Mouse (Mus musculus): ENCODE measurements around the gene Ppp1r12a. TPM values are rescaled to one million over a fixed set of nuclear protein-coding genes. Genes with fewer than 3 reads are reported as not detected.
"Not testable (repeated sequence)": the region's sequence is repeated elsewhere in the genome, so short reads cannot be mapped to it uniquely, and the experiment has no call there.

Gene Ppp1r12a
- polyA plus RNA-seq, 1 experiment from 2014 or later, result 97.7 TPM

GRCm38 (mm10) chr10:108281099-108281498 is 119.1 kb downstream of the Ppp1r12a start:
- H3K27ac ChIP-seq (ENCODE audit: low read length); ATAC-seq (ENCODE audit: low FRiP score, low TSS enrichment); H3K4me1 ChIP-seq (ENCODE audit: insufficient read depth, low read length); H3K4me2 ChIP-seq (replicated peaks; ENCODE audit: low read depth, low read length); H3K9ac ChIP-seq (replicated peaks; ENCODE audit: low read length); H3K27me3 ChIP-seq (ENCODE audit: insufficient read depth, low read length); H3K4me3 ChIP-seq (ENCODE audit: low read length); H3K9me3 ChIP-seq (ENCODE audit: low read length): not testable (repeated sequence)
- peaks cover 14% of the 10 kb centered on the region; the same call in 1 of the 2 replicates for H3K36me3 ChIP-seq (ENCODE audit: insufficient read depth, low read length)
- WGBS, result 100% methylated on average over 2 of the region's 5 CpGs

- 91% methylated on average over 6 of the region's 6 CpGs for WGBS
- Histone ChIP-seq H3K27me3 (ENCODE audit: insufficient read depth, low read length) (no peaks in the 10 kb centered on the region), H3K9me3 (ENCODE audit: low read length) (no peaks in the 10 kb centered on the region), H3K36me3 (ENCODE audit: insufficient read depth, low read length) (peaks cover 14% of the 10 kb centered on the region; the same call in 1 of the 2 replicates), H3K4me2 (replicated peaks; ENCODE audit: low read depth, low read length) (no peak overlapping the region), H3K4me1 (ENCODE audit: insufficient read depth, low read length) (no peaks in the 10 kb centered on the region), H3K4me3 (ENCODE audit: low read length) (no peak overlapping the region), H3K9ac (replicated peaks; ENCODE audit: low read length) (no peak overlapping the region), H3K27ac (ENCODE audit: low read length) (no peak overlapping the region)
- no peak for ATAC-seq (ENCODE audit: low FRiP score, low TSS enrichment)
These were observed 120.4 kb downstream of the Ppp1r12a start for GRCm38 (mm10) chr10:108282351-108282750.

GRCm38 (mm10) chr10:108283418-108283817 is 121.4 kb downstream of the Ppp1r12a start:
- H3K4me2 ChIP-seq (replicated peaks; ENCODE audit: low read depth, low read length), result no peak overlapping the region
- H3K4me3 ChIP-seq (ENCODE audit: low read length), result no peak overlapping the region
- H3K27ac ChIP-seq (ENCODE audit: low read length), result no peak overlapping the region
- no peaks in the 10 kb centered on the region for H3K27me3 ChIP-seq (ENCODE audit: insufficient read depth, low read length)
- ATAC-seq (ENCODE audit: low FRiP score, low TSS enrichment), result peak; percentile 43; the same call in 1 of the 2 replicates
- H3K4me1 ChIP-seq (ENCODE audit: insufficient read depth, low read length), result no peaks in the 10 kb centered on the region
- no peak overlapping the region for H3K9ac ChIP-seq (replicated peaks; ENCODE audit: low read length)
- peaks cover 14% of the 10 kb centered on the region; the same call in 1 of the 2 replicates for H3K36me3 ChIP-seq (ENCODE audit: insufficient read depth, low read length)
- 91% methylated on average over 2 of the region's 2 CpGs for WGBS
- H3K9me3 ChIP-seq (ENCODE audit: low read length), result no peaks in the 10 kb centered on the region

DNA sequence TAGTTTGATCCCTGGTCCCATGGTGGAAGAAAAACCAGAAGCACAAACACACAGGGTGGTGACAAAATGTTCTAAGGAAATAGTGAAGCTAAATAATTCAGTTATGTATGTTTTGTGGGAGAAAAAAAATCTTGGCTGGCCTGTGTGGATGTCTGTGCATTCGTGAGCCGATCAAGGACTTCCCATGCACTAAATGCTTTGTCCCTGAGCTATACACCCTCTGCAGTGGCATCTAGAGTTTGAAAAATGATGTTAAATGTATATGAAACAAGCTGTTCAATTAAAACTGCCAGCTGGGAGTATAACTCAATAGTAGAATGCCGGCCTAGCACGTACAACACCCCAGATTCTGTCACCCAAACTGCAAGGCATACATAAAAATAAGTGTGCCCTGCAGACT is 121.8 kb downstream of the Ppp1r12a start:
- no peak overlapping the region for H3K4me2 ChIP-seq (replicated peaks; ENCODE audit: low read depth, low read length)
- WGBS, result 89% methylated on average over 4 of the region's 4 CpGs
- no peak for ATAC-seq (ENCODE audit: low FRiP score, low TSS enrichment)
- no peak overlapping the region for H3K4me3 ChIP-seq (ENCODE audit: low read length)
- H3K27ac ChIP-seq (ENCODE audit: low read length), result no peak overlapping the region
- H3K9ac ChIP-seq (replicated peaks; ENCODE audit: low read length), result no peak overlapping the region
- H3K4me1 ChIP-seq (ENCODE audit: insufficient read depth, low read length), result no peaks in the 10 kb centered on the region
- no peaks in the 10 kb centered on the region for H3K27me3 ChIP-seq (ENCODE audit: insufficient read depth, low read length)
- peaks cover 13% of the 10 kb centered on the region; the same call in 1 of the 2 replicates for H3K36me3 ChIP-seq (ENCODE audit: insufficient read depth, low read length)
- H3K9me3 ChIP-seq (ENCODE audit: low read length), result no peaks in the 10 kb centered on the region

DNA sequence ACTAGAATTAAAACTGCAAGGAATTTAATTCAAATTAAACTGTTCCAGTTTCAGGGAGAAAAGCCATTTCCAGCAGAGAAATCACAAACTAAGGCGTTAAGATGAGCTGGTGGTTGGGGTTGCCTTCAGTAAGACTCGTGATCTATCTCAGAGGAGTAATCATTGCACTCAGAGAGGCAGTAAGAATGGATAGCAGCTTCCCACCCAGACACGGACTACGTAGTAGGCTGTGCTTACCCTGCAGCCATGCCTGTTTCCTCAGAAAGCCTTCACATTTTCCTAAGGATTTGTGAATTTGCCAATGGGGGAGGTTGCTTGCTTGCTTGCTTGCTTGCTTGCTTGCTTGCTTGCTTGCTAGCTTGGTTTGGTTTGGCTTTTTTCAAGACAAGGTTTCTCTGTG is 122.5 kb downstream of the Ppp1r12a start:
- Histone ChIP-seq H3K4me3 (ENCODE audit: low read length) (no peak overlapping the region), H3K36me3 (ENCODE audit: insufficient read depth, low read length) (peaks cover 12% of the 10 kb centered on the region; the same call in 1 of the 2 replicates), H3K9me3 (ENCODE audit: low read length) (no peaks in the 10 kb centered on the region), H3K27me3 (ENCODE audit: insufficient read depth, low read length) (no peaks in the 10 kb centered on the region), H3K9ac (replicated peaks; ENCODE audit: low read length) (no peak overlapping the region), H3K4me2 (replicated peaks; ENCODE audit: low read depth, low read length) (no peak overlapping the region), H3K4me1 (ENCODE audit: insufficient read depth, low read length) (no peaks in the 10 kb centered on the region), H3K27ac (ENCODE audit: low read length) (no peak overlapping the region)
- 89% methylated on average over 4 of the region's 4 CpGs for WGBS
- no peak for ATAC-seq (ENCODE audit: low FRiP score, low TSS enrichment)

DNA sequence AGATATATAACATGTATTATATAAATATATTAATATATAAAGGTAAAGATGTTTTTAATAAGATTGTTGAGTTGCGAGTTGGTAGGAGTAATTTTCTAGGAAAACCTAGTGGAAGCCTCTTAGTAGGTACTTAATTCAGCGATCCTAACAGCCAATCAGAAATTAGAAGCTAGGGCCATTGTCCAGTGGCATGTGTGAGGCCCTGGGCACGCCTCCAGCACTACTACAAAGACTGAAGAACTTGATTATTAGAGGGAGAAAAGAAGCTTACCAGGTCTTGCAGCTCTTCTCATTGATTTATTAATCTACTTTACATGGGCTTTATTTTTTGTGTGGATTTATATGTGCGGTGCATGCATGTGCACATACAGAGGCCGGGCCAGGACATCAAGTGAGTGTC is 123.0 kb downstream of the Ppp1r12a start:
- ATAC-seq (ENCODE audit: low FRiP score, low TSS enrichment), result no peak
- Histone ChIP-seq H3K27ac (ENCODE audit: low read length) (no peak overlapping the region), H3K4me2 (replicated peaks; ENCODE audit: low read depth, low read length) (no peak overlapping the region), H3K9me3 (ENCODE audit: low read length) (no peaks in the 10 kb centered on the region), H3K36me3 (ENCODE audit: insufficient read depth, low read length) (peaks cover 8% of the 10 kb centered on the region; the same call in 1 of the 2 replicates), H3K4me3 (ENCODE audit: low read length) (no peak overlapping the region), H3K27me3 (ENCODE audit: insufficient read depth, low read length) (no peaks in the 10 kb centered on the region), H3K9ac (replicated peaks; ENCODE audit: low read length) (no peak overlapping the region), H3K4me1 (ENCODE audit: insufficient read depth, low read length) (no peaks in the 10 kb centered on the region)
- 97% methylated on average over 5 of the region's 5 CpGs for WGBS

DNA sequence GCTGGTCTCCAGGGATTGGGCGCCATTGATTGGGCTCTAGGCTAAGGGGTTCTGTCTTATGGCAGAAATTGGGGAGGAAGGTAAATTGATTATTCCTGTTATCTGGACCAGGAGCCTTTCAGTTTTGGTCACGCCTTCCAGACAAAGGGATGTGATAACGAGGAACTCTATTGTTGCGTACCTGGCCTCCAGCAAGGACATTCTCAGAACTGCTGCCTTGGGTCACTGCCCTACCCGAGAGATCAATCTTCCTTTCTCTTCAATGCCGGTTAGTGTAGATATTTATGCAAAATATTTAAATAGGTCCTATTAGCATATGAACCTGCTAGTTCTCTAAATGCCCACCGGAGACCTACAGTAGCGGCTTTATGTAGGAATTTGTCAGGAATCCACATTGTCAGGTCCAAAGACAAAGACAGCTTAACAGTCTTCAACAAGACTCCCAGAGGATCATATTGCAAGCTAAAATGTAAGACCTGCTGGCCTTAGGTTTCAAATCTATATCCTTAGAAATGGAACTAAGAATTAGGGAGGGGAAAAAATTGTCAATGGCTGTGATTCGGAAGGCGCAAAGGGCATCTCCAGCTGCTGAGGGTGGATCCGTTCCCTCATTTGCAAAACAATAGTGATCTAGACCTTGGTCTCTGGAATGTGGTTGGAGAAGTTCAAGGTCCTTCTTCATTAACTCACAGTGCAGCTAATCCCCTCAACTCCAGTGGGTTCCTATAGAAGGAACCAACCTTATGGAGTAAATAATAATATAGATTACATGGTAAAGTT is 124.9 kb downstream of the Ppp1r12a start:
- no peak for ATAC-seq (ENCODE audit: low FRiP score, low TSS enrichment)
- no peak overlapping the region for H3K4me3 ChIP-seq (ENCODE audit: low read length)
- H3K36me3 ChIP-seq (ENCODE audit: insufficient read depth, low read length), result no peaks in the 10 kb centered on the region
- 77% methylated on average over 11 of the region's 11 CpGs for WGBS
- no peak overlapping the region for H3K4me2 ChIP-seq (replicated peaks; ENCODE audit: low read depth, low read length)
- H3K9me3 ChIP-seq (ENCODE audit: low read length), result no peaks in the 10 kb centered on the region
- H3K27me3 ChIP-seq (ENCODE audit: insufficient read depth, low read length), result no peaks in the 10 kb centered on the region
- H3K9ac ChIP-seq (replicated peaks; ENCODE audit: low read length), result no peak overlapping the region
- H3K27ac ChIP-seq (ENCODE audit: low read length), result no peak overlapping the region
- H3K4me1 ChIP-seq (ENCODE audit: insufficient read depth, low read length), result no peaks in the 10 kb centered on the region

GRCm38 (mm10) chr10:108287438-108287801 is 125.4 kb downstream of the Ppp1r12a start:
- Histone ChIP-seq H3K27ac (ENCODE audit: low read length) (no peak overlapping the region), H3K4me3 (ENCODE audit: low read length) (no peak overlapping the region), H3K4me2 (replicated peaks; ENCODE audit: low read depth, low read length) (no peak overlapping the region), H3K9ac (replicated peaks; ENCODE audit: low read length) (no peak overlapping the region), H3K27me3 (ENCODE audit: insufficient read depth, low read length) (no peaks in the 10 kb centered on the region), H3K4me1 (ENCODE audit: insufficient read depth, low read length) (no peaks in the 10 kb centered on the region), H3K9me3 (ENCODE audit: low read length) (no peaks in the 10 kb centered on the region), H3K36me3 (ENCODE audit: insufficient read depth, low read length) (no peaks in the 10 kb centered on the region)
- no peak for ATAC-seq (ENCODE audit: low FRiP score, low TSS enrichment)
- WGBS, result 85% methylated on average over 4 of the region's 4 CpGs

- Histone ChIP-seq H3K27ac (ENCODE audit: low read length) (no peak overlapping the region), H3K4me2 (replicated peaks; ENCODE audit: low read depth, low read length) (no peak overlapping the region), H3K9ac (replicated peaks; ENCODE audit: low read length) (no peak overlapping the region), H3K27me3 (ENCODE audit: insufficient read depth, low read length) (no peaks in the 10 kb centered on the region), H3K4me3 (ENCODE audit: low read length) (no peak overlapping the region), H3K36me3 (ENCODE audit: insufficient read depth, low read length) (no peaks in the 10 kb centered on the region), H3K4me1 (ENCODE audit: insufficient read depth, low read length) (no peaks in the 10 kb centered on the region), H3K9me3 (ENCODE audit: low read length) (no peaks in the 10 kb centered on the region)
- no peak for ATAC-seq (ENCODE audit: low FRiP score, low TSS enrichment)
- WGBS, result 94% methylated on average over 13 of the region's 13 CpGs
These were observed 128.1 kb downstream of the Ppp1r12a start for GRCm38 (mm10) chr10:108290046-108290445.

DNA sequence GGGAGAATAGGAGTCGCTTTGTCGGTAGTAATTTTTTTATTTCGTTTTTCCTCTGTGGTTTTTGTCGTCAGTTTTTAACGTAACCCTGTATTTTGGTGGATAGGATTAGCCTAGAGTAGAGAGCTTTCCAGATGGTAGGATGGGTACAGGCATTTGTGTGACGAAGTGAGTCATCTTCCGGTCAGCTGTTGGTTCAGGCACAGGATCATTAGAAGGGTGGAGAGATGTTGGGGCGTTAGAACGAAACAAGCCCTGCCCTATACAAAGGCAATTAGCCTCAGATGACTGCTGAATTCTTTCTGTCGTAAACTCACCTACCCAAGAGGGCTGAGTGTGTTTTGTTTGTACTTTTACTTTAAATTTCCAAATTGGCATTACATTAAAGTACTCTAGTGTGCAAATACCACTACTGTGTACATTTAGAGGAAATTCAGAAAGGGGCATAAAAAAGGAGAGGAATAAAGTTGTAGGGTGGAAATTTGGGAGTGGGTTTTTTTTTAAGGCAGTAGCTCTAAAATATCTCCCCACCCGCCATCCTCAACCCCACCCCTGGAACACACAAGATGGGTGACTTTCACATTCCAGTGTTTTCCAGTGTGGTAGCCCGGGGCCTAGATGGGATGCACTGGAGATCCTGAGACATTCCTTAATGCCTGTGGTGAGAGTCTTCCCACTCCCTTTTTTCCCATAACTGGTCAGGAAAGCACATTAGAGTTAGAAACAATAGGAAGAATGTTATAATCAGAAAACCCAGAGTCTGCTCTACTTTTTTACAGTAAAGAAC is 129.9 kb downstream of the Ppp1r12a start:
- Histone ChIP-seq H3K4me3 (ENCODE audit: low read length) (no peak overlapping the region), H3K36me3 (ENCODE audit: insufficient read depth, low read length) (no peaks in the 10 kb centered on the region), H3K4me1 (ENCODE audit: insufficient read depth, low read length) (no peaks in the 10 kb centered on the region), H3K9me3 (ENCODE audit: low read length) (no peaks in the 10 kb centered on the region), H3K4me2 (replicated peaks; ENCODE audit: low read depth, low read length) (no peak overlapping the region), H3K27me3 (ENCODE audit: insufficient read depth, low read length) (no peaks in the 10 kb centered on the region), H3K9ac (replicated peaks; ENCODE audit: low read length) (no peak overlapping the region), H3K27ac (ENCODE audit: low read length) (no peak overlapping the region)
- 70% methylated on average over 12 of the region's 12 CpGs for WGBS
- no peak for ATAC-seq (ENCODE audit: low FRiP score, low TSS enrichment)
